Mouse (Mus musculus) stomach, postnatal 0 days (tissue): Measurements from ENCODE around the gene Hmgn5. TPM values are rescaled to one million over a fixed set of nuclear protein-coding genes. Genes with fewer than 3 reads are reported as not detected.

Experiments
- ATAC-seq: fragments of 200-750 bp; cut with Nextera tagmentation; 2 replicates; pipeline ENCODE4 v1.8.0; 2017; ENCODE audit not compliant: low FRiP score, low TSS enrichment
- DNase-seq: peaks from one replicate; pipeline ENCODE4 v3.0.0-alpha.2; 2016; ENCODE audit warnings: low spot score
- H3K27ac ChIP-seq: fragments of 300-500 bp; sonication (generic); replicated peaks from 2 replicates; pipeline ENCODE4 v1.5.1; 2014; ENCODE audit warnings: mild to moderate bottlenecking, control low read depth
- H3K27me3 ChIP-seq: fragments of 300-500 bp; sonication (generic); 2 replicates; pipeline ENCODE4 v1.6.1; 2014; ENCODE audit warnings: low read length; ENCODE audit not compliant: control insufficient read depth, insufficient read depth
- H3K36me3 ChIP-seq: fragments of 300-500 bp; sonication (generic); 2 replicates; pipeline ENCODE4 v1.6.1; 2014; ENCODE audit warnings: low read length, mixed read lengths; ENCODE audit not compliant: control insufficient read depth, insufficient read depth
- H3K4me1 ChIP-seq: fragments of 300-500 bp; sonication (generic); replicated peaks from 2 replicates; pipeline ENCODE4 v1.6.1; 2014; ENCODE audit warnings: antibody characterized with exemption; ENCODE audit not compliant: control insufficient read depth, insufficient read depth
- H3K4me2 ChIP-seq: fragments of 300-500 bp; sonication (generic); replicated peaks from 2 replicates; pipeline ENCODE4 v1.6.1; 2014; ENCODE audit warnings: low read depth, mild to moderate bottlenecking, control low read depth, moderate library complexity
- H3K4me3 ChIP-seq: fragments of 300-500 bp; sonication (generic); 2 replicates; pipeline ENCODE4 v1.5.1; 2014; ENCODE audit warnings: low read depth, low read length, control low read depth
- H3K9ac ChIP-seq: fragments of 300-500 bp; sonication (generic); 2 replicates; pipeline ENCODE4 v1.6.1; 2014; ENCODE audit warnings: mild to moderate bottlenecking, low read length, control low read depth, mixed read lengths
- H3K9me3 ChIP-seq: fragments of 300-500 bp; sonication (generic); 2 replicates; pipeline ENCODE4 v1.6.1; 2016; ENCODE audit warnings: low read length; ENCODE audit not compliant: control insufficient read depth
- CTCF ChIP-seq: IDR thresholded peaks from 2 replicates; pipeline ENCODE4 v1.5.1; 2016; ENCODE audit warnings: antibody characterized with exemption, low read depth, mild to moderate bottlenecking, moderate library complexity
- EP300 ChIP-seq: optimal IDR thresholded peaks from 2 replicates; pipeline ENCODE3; 2016; ENCODE audit warnings: antibody characterized with exemption
- WGBS: fragments of 180-500 bp; shearing (Covaris S2); extraction: QIAGEN DNeasy Blood & Tissue Kit; methylation state at CpG from one replicate; pipeline ENCODE4 v1.1.7; 2014; 5-methylcytosine and 5-hydroxymethylcytosine counted together
- polyA plus RNA-seq: library from polyadenylated mRNA; unstranded; fragments of >200 nt; fragmentation: Nextera tagmentation; extraction: Ambion mirVana; gene quantifications from 2 replicates; pipeline ENCODE4 v1.2.1, GENCODE M21; 2015

The Hmgn5 gene
- polyA plus RNA-seq = 12.6 and 15.7 TPM in 2 replicates

GRCm38 (mm10) chrX:109013283-109013682 lies at the start of gene Hmgn5:
Hmgn5 (minus strand) TSS chrX:109013404.
- peak within 1 kb of the TSS; percentile 77 for H3K27ac ChIP-seq
- H3K4me3 ChIP-seq = peak within 1 kb of the TSS; percentile 48
- 15% methylated on average over 25 of the region's 25 CpGs for WGBS
- no peaks in the 10 kb centered on the region for H3K4me1 ChIP-seq
- H3K27me3 ChIP-seq = no peaks in the 10 kb centered on the region
- no peak for TF ChIP-seq CTCF
- no peak for TF ChIP-seq EP300
- no peaks in the 10 kb centered on the region for H3K9me3 ChIP-seq
- peak within 1 kb of the TSS; percentile 50 for H3K9ac ChIP-seq
- DNase-seq (peak; percentile 91), ATAC-seq (peak; percentile 100)
- no peaks in the 10 kb centered on the region for H3K36me3 ChIP-seq
- H3K4me2 ChIP-seq = peak within 1 kb of the TSS; percentile 54

GRCm38 (mm10) chrX:109047773-109048172 lies 34.6 kb upstream of the Hmgn5 start:
- Histone ChIP-seq H3K27me3 (no peaks in the 10 kb centered on the region), H3K4me1 (no peaks in the 10 kb centered on the region), H3K9me3 (no peaks in the 10 kb centered on the region), H3K4me3 (no peak overlapping the region), H3K36me3 (no peaks in the 10 kb centered on the region), H3K9ac (no peak overlapping the region), H3K27ac (no peak overlapping the region), H3K4me2 (no peak overlapping the region)
- TF ChIP-seq EP300 = no peak
- no peak for TF ChIP-seq CTCF
- WGBS = 58% methylated on average over 1 of the region's 1 CpGs
- ATAC-seq = no peak
- DNase-seq = no peak

- WGBS = 36% methylated on average over 1 of the region's 1 CpGs
- Histone ChIP-seq H3K9ac (no peak overlapping the region), H3K9me3 (no peaks in the 10 kb centered on the region), H3K36me3 (no peaks in the 10 kb centered on the region), H3K4me2 (no peak overlapping the region), H3K4me1 (no peaks in the 10 kb centered on the region), H3K27ac (no peak overlapping the region), H3K4me3 (no peak overlapping the region), H3K27me3 (no peaks in the 10 kb centered on the region)
- ATAC-seq (no peak), DNase-seq (no peak)
- no peak for TF ChIP-seq CTCF
- no peak for TF ChIP-seq EP300
Observed at GRCm38 (mm10) chrX:109026224-109026623, 13.0 kb upstream of the Hmgn5 start.

- WGBS = 46% methylated on average over 2 of the region's 2 CpGs
- TF ChIP-seq EP300 (no peak), CTCF (no peak)
- DNase-seq (no peak), ATAC-seq (no peak)
- Histone ChIP-seq H3K4me1 (no peaks in the 10 kb centered on the region), H3K27ac (no peak overlapping the region), H3K27me3 (no peaks in the 10 kb centered on the region), H3K9ac (no peak overlapping the region), H3K36me3 (no peaks in the 10 kb centered on the region), H3K9me3 (no peaks in the 10 kb centered on the region), H3K4me3 (no peak overlapping the region), H3K4me2 (no peak overlapping the region)
Observed at GRCm38 (mm10) chrX:109020858-109021257, 7.7 kb upstream of the Hmgn5 start.

GRCm38 (mm10) chrX:109014166-109014565 lies 962 bp upstream of the Hmgn5 start:
- Histone ChIP-seq H3K9ac (no peak overlapping the region), H3K27me3 (no peaks in the 10 kb centered on the region), H3K4me1 (no peaks in the 10 kb centered on the region), H3K36me3 (no peaks in the 10 kb centered on the region), H3K4me2 (peak overlapping the region; percentile 54), H3K4me3 (peak overlapping the region; percentile 48), H3K27ac (no peak overlapping the region), H3K9me3 (no peaks in the 10 kb centered on the region)
- no peak for DNase-seq
- TF ChIP-seq EP300 = no peak
- no peak for TF ChIP-seq CTCF
- WGBS = 24% methylated on average over 4 of the region's 4 CpGs
- ATAC-seq = no peak

GRCm38 (mm10) chrX:109013686-109014085 lies 482 bp upstream of the Hmgn5 start:
- no peaks in the 10 kb centered on the region for H3K27me3 ChIP-seq
- DNase-seq (peak; percentile 48), ATAC-seq (peak; percentile 78)
- no peaks in the 10 kb centered on the region for H3K4me1 ChIP-seq
- H3K4me2 ChIP-seq = peak overlapping the region; percentile 54
- H3K4me3 ChIP-seq = peak overlapping the region; percentile 48
- no peaks in the 10 kb centered on the region for H3K9me3 ChIP-seq
- H3K9ac ChIP-seq = peak overlapping the region; percentile 50
- no peaks in the 10 kb centered on the region for H3K36me3 ChIP-seq
- WGBS = 11% methylated on average over 17 of the region's 17 CpGs
- peak; percentile 53 for TF ChIP-seq CTCF
- no peak for TF ChIP-seq EP300
- H3K27ac ChIP-seq = peak overlapping the region; percentile 77
